Mouse (Mus musculus) liver, embryonic 11.5 days (tissue): ENCODE data around the gene Selenok. TPM values are rescaled to one million over a fixed set of nuclear protein-coding genes. Genes with fewer than 3 reads are reported as not detected.

Source experiments
- ATAC-seq: fragments of 200-750 bp; cut with Nextera tagmentation; replicated peaks from 2 replicates; pipeline ENCODE4 v1.8.0; 2017; ENCODE audit warnings: moderate number of reproducible peaks, mild to moderate bottlenecking, moderate TSS enrichment, moderate library complexity; ENCODE audit not compliant: low FRiP score
- DNase-seq: peaks from one replicate; pipeline ENCODE4 v3.0.0-alpha.2; 2017; ENCODE audit warnings: low spot score
- H3K27ac ChIP-seq: fragments of 300-500 bp; sonication (generic); 2 replicates; pipeline ENCODE4 v1.5.1; 2014; ENCODE audit warnings: mild to moderate bottlenecking, low read depth, low read length, control low read depth
- H3K27me3 ChIP-seq: fragments of 300-500 bp; sonication (generic); replicated peaks from 2 replicates; pipeline ENCODE4 v1.6.1; 2014; ENCODE audit warnings: low read length, mixed read lengths; ENCODE audit not compliant: control insufficient read depth, insufficient read depth
- H3K36me3 ChIP-seq: fragments of 300-500 bp; sonication (generic); 2 replicates; pipeline ENCODE4 v1.6.1; 2014; ENCODE audit warnings: mild to moderate bottlenecking, low read length, moderate library complexity, mixed read lengths; ENCODE audit not compliant: control insufficient read depth, insufficient read depth
- H3K4me1 ChIP-seq: fragments of 300-500 bp; sonication (generic); replicated peaks from 2 replicates; pipeline ENCODE4 v1.6.1; 2014; ENCODE audit warnings: low read length, mixed read lengths; ENCODE audit not compliant: control insufficient read depth, insufficient read depth
- H3K4me2 ChIP-seq: fragments of 300-500 bp; sonication (generic); 2 replicates; pipeline ENCODE4 v1.6.1; 2014; ENCODE audit warnings: mild to moderate bottlenecking, control low read depth, moderate library complexity
- H3K4me3 ChIP-seq: fragments of 300-500 bp; sonication (generic); 2 replicates; pipeline ENCODE4 v1.5.1; 2014; ENCODE audit warnings: low read depth, low read length, control low read depth
- H3K9ac ChIP-seq: fragments of 300-500 bp; sonication (generic); 2 replicates; pipeline ENCODE4 v1.6.1; 2014; ENCODE audit warnings: low read depth, low read length, control low read depth
- H3K9me3 ChIP-seq: fragments of 300-500 bp; sonication (generic); 2 replicates; pipeline ENCODE4 v1.6.1; 2016; ENCODE audit warnings: low read length, inconsistent platforms, mixed read lengths; ENCODE audit not compliant: control insufficient read depth
- WGBS: fragments of 180-500 bp; shearing (Covaris S2); extraction: QIAGEN DNeasy Blood & Tissue Kit; methylation state at CpG from one replicate; pipeline ENCODE4 v1.1.7; 2014; 5-methylcytosine and 5-hydroxymethylcytosine counted together
- polyA plus RNA-seq: library from polyadenylated mRNA; unstranded; fragments of >200 nt; fragmentation: Nextera tagmentation; extraction: Ambion mirVana; gene quantifications from 2 replicates; pipeline ENCODE4 v1.2.1, GENCODE M21; 2014

Gene Selenok
- polyA plus RNA-seq, 1 experiment from 2014 or later: 162 TPM

- Histone ChIP-seq H3K4me3 (peak within 1 kb of the TSS; percentile 50), H3K4me1 (no peaks in the 10 kb centered on the region; the same call in 1 of the 2 replicates), H3K9me3 (no peaks in the 10 kb centered on the region), H3K4me2 (peak within 1 kb of the TSS; percentile 74), H3K27ac (no peak within 1 kb of the TSS), H3K36me3 (no peaks in the 10 kb centered on the region), H3K27me3 (peaks cover 25% of the 10 kb centered on the region), H3K9ac (no peak within 1 kb of the TSS)
- 8% methylated on average over 54 of the region's 54 CpGs for WGBS
- DNase-seq (peak; percentile 49), ATAC-seq (peak; percentile 54; the same call in 1 of the 2 replicates)
These were observed 40.8 kb downstream of the Selenok start, which contains the start of the genes Il17rb and Chdh for GRCm38 (mm10) chr14:30008733-30009575. Il17rb (minus strand) TSS chr14:30008896. Chdh (plus strand) TSS chr14:30009023.

GRCm38 (mm10) chr14:30009864-30010560 is 41.9 kb downstream of the Selenok start:
- no peak overlapping the region for H3K4me3 ChIP-seq

GRCm38 (mm10) chr14:30011886-30012560 is 43.9 kb downstream of the Selenok start:
- Histone ChIP-seq H3K4me1 (no peaks in the 10 kb centered on the region; the same call in 1 of the 2 replicates), H3K27ac (no peak overlapping the region), H3K36me3 (no peaks in the 10 kb centered on the region), H3K4me2 (no peak overlapping the region), H3K9ac (no peak overlapping the region), H3K9me3 (no peaks in the 10 kb centered on the region), H3K4me3 (no peak overlapping the region), H3K27me3 (peaks cover 25% of the 10 kb centered on the region)
- DNase-seq: no peak
- no peak for ATAC-seq
- 84% methylated on average over 10 of the region's 10 CpGs for WGBS

More at GRCm38 (mm10) chr14:30009864-30010560, 41.9 kb downstream of the Selenok start:
- H3K27ac ChIP-seq: no peak overlapping the region
- DNase-seq (no peak), ATAC-seq (no peak)
- H3K9ac ChIP-seq: no peak overlapping the region
- H3K4me2 ChIP-seq: no peak overlapping the region
- no peaks in the 10 kb centered on the region for H3K9me3 ChIP-seq
- no peaks in the 10 kb centered on the region for H3K36me3 ChIP-seq
- 77% methylated on average over 10 of the region's 10 CpGs for WGBS
- H3K27me3 ChIP-seq: peaks cover 25% of the 10 kb centered on the region
- no peaks in the 10 kb centered on the region; the same call in 1 of the 2 replicates for H3K4me1 ChIP-seq

GRCm38 (mm10) chr14:30014487-30014886 is 46.4 kb downstream of the Selenok start:
- Histone ChIP-seq H3K9ac (no peak overlapping the region), H3K27me3 (peaks cover 6% of the 10 kb centered on the region), H3K4me2 (no peak overlapping the region), H3K4me3 (no peak overlapping the region), H3K4me1 (no peaks in the 10 kb centered on the region), H3K36me3 (no peaks in the 10 kb centered on the region), H3K9me3 (no peaks in the 10 kb centered on the region), H3K27ac (no peak overlapping the region)
- ATAC-seq (no peak), DNase-seq (no peak)
- 71% methylated on average over 10 of the region's 10 CpGs for WGBS

- Histone ChIP-seq H3K4me3 (no peak overlapping the region), H3K4me1 (no peaks in the 10 kb centered on the region), H3K9ac (no peak overlapping the region), H3K36me3 (no peaks in the 10 kb centered on the region), H3K27ac (no peak overlapping the region), H3K4me2 (no peak overlapping the region), H3K9me3 (no peaks in the 10 kb centered on the region), H3K27me3 (0 out of 2 replicates have a peak, but pooled peaks cover 3% of the 10 kb centered on the region)
- WGBS: 68% methylated on average over 1 of the region's 1 CpGs
- ATAC-seq (no peak), DNase-seq (no peak)
These were observed 46.9 kb downstream of the Selenok start for GRCm38 (mm10) chr14:30015008-30015407.

- 79% methylated on average over 5 of the region's 5 CpGs for WGBS
- Histone ChIP-seq H3K36me3 (no peaks in the 10 kb centered on the region), H3K4me1 (no peaks in the 10 kb centered on the region), H3K4me2 (no peak overlapping the region), H3K27ac (no peak overlapping the region), H3K27me3 (no peaks in the 10 kb centered on the region), H3K9me3 (no peaks in the 10 kb centered on the region), H3K9ac (no peak overlapping the region), H3K4me3 (no peak overlapping the region)
- DNase-seq (no peak), ATAC-seq (no peak)
These were observed 48.6 kb downstream of the Selenok start for GRCm38 (mm10) chr14:30016666-30017065.

GRCm38 (mm10) chr14:30017794-30018462 is 49.8 kb downstream of the Selenok start:
- ATAC-seq (no peak), DNase-seq (no peak)
- no peak overlapping the region for H3K4me3 ChIP-seq
- no peaks in the 10 kb centered on the region for H3K27me3 ChIP-seq
- no peak overlapping the region for H3K9ac ChIP-seq
- no peaks in the 10 kb centered on the region for H3K4me1 ChIP-seq
- no peak overlapping the region for H3K4me2 ChIP-seq
- no peaks in the 10 kb centered on the region for H3K36me3 ChIP-seq
- no peak overlapping the region for H3K27ac ChIP-seq
- WGBS: 81% methylated on average over 8 of the region's 8 CpGs
- H3K9me3 ChIP-seq: no peaks in the 10 kb centered on the region

- no peak overlapping the region for H3K4me2 ChIP-seq
- H3K27ac ChIP-seq: no peak overlapping the region
- no peak overlapping the region for H3K9ac ChIP-seq
- H3K36me3 ChIP-seq: no peaks in the 10 kb centered on the region
- WGBS: 92% methylated on average over 4 of the region's 4 CpGs
- DNase-seq (no peak), ATAC-seq (no peak)
- no peaks in the 10 kb centered on the region for H3K4me1 ChIP-seq
- H3K9me3 ChIP-seq: no peaks in the 10 kb centered on the region
- no peaks in the 10 kb centered on the region for H3K27me3 ChIP-seq
- no peak overlapping the region for H3K4me3 ChIP-seq
These were observed 50.3 kb downstream of the Selenok start for GRCm38 (mm10) chr14:30018463-30018801.
